Mouse (Mus musculus): ENCODE measurements around the gene Cotl1. TPM values are rescaled to one million over a fixed set of nuclear protein-coding genes. Genes with fewer than 3 reads are reported as not detected.

Cotl1 gene
- 100 to 1,000 TPM in 1 of 26 experiments, 10 to 100 TPM in 24, 1 to 10 TPM in 1; 9.6 to 147 (median 49.2) TPM for total RNA-seq (2018; cell fraction: chromatin; rRNA removed)
- total RNA-seq (2018; cell fraction: cytosol; rRNA removed), result 100 to 1,000 TPM; 588 to 806 (median 705) TPM
- 100 to 1,000 TPM in 24 of 26 experiments, 10 to 100 TPM in 2; 50.1 to 383 (median 147) TPM for total RNA-seq (2018; cell fraction: nucleus; rRNA removed)
- polyA plus RNA-seq (2018), result 407 to 941 TPM (median 598 TPM) in 3 replicates

DNA sequence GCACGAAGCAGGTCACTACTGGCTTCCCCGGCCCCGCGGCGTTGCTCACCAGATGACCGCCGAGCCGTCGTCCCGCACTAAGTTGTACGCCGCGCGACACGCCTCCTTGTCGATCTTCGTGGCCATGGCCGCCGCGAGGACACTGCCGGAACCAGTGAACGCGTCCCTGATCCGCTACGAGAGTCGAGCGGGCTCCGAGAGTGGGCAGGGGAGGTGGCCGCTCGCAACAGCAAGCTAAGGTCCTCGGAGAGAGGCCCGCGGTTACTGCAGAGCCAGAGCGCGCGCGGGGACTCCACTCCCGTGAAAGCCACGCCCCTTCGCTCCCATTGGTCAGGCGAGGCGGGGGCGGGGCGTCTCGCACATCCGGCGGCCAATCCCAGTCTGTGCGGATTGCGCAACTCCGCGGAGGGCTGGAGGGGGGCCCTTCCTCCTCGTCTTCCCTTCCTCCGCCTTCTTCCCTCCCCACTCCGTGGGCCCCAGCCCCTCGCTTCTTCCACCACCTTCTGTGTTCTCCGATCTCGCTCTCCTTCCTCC lies at the start of gene Cotl1:
Gene Cotl1, minus strand, starts transcription at position 270 of the 534 bp plus-strand sequence.
- WGBS (ENCODE audit: missing documents), result under 1% methylated on average over 57 of the region's 57 CpGs
- Histone ChIP-seq H3K79me2 (ENCODE audit: inconsistent target) (peaks cover 50% of the 10 kb centered on the region), H3K4me3 (ENCODE audit: inconsistent target) (peak within 1 kb of the TSS; percentile 99), H3K36me3 (ENCODE audit: inconsistent target) (peaks cover 7% of the 10 kb centered on the region), H3K27ac (peak within 1 kb of the TSS; percentile 94)

DNA sequence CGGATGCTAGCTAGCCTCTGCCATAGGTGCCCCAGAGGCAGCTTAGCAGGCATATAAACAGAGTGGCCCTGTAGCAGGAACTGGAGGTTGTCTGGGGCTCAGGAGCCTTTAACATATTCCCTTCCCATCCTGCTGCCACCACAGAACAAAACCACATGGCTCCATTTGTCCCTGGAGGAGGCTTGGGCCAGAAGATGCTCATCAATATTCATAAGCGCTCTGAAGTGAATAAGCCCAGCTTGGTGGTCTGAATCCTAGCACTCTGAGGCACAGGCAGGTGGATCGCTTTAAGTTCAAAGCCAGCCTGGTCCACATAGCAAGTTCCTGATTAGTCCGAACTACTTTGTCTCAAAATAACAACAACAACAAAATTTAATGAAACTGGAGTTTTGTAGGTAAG lies 47.7 kb upstream of the Cotl1 start:
- Histone ChIP-seq H3K4me3 (ENCODE audit: inconsistent target) (no peak overlapping the region), H3K36me3 (ENCODE audit: inconsistent target) (no peaks in the 10 kb centered on the region), H3K79me2 (ENCODE audit: inconsistent target) (no peaks in the 10 kb centered on the region), H3K27ac (no peak overlapping the region)
- 89% methylated on average over 4 of the region's 4 CpGs for WGBS (ENCODE audit: missing documents)

DNA sequence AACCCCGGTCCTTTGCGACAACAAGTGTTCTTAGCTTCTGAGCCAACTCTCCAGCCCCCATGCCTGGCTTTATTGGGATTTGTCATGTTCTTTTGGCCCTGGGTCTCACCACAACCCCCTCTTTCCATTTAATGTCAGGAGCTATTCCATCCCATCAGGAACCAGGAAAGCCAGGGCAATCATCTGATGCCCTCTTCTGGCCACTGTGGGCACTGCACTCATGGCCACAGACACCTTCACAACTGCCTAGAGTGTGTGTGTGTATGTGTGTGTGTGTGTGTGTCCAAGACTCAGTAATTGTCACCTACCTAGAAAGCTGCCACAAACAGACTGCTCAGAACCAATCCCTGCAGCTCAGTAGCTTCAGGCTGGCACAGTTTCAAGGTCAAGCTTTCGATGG lies 46.8 kb upstream of the Cotl1 start:
- WGBS (ENCODE audit: missing documents), result 91% methylated on average over 3 of the region's 3 CpGs
- no peaks in the 10 kb centered on the region for H3K36me3 ChIP-seq (ENCODE audit: inconsistent target)
- H3K4me3 ChIP-seq (ENCODE audit: inconsistent target), result no peak overlapping the region
- H3K79me2 ChIP-seq (ENCODE audit: inconsistent target), result no peaks in the 10 kb centered on the region
- H3K27ac ChIP-seq, result no peak overlapping the region

DNA sequence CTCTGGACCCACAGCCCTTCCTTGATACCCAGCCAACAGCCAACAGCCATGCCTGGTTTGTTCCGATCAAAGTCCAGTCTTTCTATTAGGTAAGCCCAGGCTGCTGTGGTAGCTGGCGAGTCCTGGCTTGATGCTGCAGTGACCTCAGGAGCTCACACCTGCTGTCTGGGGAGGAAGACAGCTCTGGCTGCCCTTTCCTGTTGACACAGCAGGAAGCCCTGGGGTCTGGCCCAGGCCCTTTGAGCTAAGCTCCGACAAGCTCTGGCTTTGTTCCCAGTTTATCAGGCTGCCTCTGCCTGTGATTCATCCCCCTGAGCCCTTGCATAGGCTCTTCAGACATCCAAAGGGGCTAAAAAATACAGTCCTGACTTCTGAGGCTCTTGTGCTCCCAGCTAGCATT lies 45.3 kb upstream of the Cotl1 start:
- Histone ChIP-seq H3K4me3 (ENCODE audit: inconsistent target) (no peak overlapping the region), H3K79me2 (ENCODE audit: inconsistent target) (no peaks in the 10 kb centered on the region), H3K36me3 (ENCODE audit: inconsistent target) (no peaks in the 10 kb centered on the region), H3K27ac (no peak overlapping the region)
- 55% methylated on average over 3 of the region's 3 CpGs for WGBS (ENCODE audit: missing documents)

DNA sequence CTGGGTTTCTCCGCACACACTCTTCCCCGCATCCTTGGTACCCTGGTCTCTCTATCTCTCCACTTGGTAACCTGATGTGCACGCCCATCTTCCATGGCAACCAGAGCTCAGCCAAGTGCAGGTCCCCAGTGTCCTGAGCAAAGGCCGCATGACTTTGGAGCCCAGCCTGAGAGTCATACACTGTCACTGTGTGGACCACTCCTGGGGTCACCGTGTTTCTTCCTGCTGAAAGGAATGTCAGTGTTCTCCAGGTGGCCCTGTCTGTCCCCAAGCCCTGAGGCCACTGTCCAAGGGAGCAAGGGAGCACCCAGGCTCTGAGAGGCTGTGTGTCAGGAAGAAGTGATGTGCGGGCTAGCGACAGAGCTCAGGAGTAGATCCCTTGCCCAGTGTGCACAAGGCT lies 42.9 kb upstream of the Cotl1 start:
- Histone ChIP-seq H3K79me2 (ENCODE audit: inconsistent target) (no peaks in the 10 kb centered on the region), H3K4me3 (ENCODE audit: inconsistent target) (no peak overlapping the region), H3K36me3 (ENCODE audit: inconsistent target) (no peaks in the 10 kb centered on the region), H3K27ac (no peak overlapping the region)
- WGBS (ENCODE audit: missing documents), result 99% methylated on average over 7 of the region's 7 CpGs

DNA sequence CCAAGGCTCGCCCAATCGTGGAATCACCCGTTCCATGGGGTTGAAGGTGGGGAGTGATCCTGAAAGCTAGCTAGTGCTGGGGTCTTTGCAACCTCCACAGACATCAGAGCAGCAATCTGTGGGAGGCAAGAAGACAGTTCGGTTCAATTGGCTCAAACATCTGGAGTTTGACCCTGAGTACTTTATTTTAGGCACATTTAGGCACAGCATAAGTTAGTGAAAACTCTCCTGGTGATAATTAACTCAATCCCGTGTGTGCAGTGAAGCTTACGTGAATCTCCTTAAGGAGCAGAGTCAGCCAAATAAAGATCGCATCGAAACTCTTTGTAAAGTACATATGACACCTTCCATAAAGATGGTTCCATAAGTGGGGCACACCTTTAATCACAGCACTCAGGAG lies 41.6 kb upstream of the Cotl1 start:
- 94% methylated on average over 8 of the region's 8 CpGs for WGBS (ENCODE audit: missing documents)
- Histone ChIP-seq H3K4me3 (ENCODE audit: inconsistent target) (no peak overlapping the region), H3K27ac (no peak overlapping the region), H3K79me2 (ENCODE audit: inconsistent target) (no peaks in the 10 kb centered on the region), H3K36me3 (ENCODE audit: inconsistent target) (no peaks in the 10 kb centered on the region)

DNA sequence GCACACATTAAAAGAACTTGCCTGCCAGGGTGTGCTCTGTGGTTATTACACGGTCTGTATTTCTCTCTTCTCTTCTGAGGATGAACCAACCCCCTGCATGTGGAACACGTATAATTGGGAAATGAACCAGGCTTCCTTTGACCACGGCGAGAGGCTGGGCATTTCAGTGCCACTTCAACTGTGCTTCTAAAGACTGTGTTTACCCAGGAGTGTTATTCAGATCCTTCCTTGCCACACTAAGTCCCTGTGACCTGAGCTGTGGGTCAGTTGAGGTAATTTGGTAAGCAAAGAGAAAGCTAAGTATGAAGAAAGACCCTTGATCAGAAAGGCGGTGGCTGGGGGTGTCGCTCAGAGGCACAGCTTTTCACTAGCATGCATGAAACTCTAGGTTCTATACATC lies 41.0 kb upstream of the Cotl1 start:
- Histone ChIP-seq H3K36me3 (ENCODE audit: inconsistent target) (no peaks in the 10 kb centered on the region), H3K4me3 (ENCODE audit: inconsistent target) (no peak overlapping the region), H3K27ac (no peak overlapping the region), H3K79me2 (ENCODE audit: inconsistent target) (no peaks in the 10 kb centered on the region)
- 70% methylated on average over 6 of the region's 6 CpGs for WGBS (ENCODE audit: missing documents)

DNA sequence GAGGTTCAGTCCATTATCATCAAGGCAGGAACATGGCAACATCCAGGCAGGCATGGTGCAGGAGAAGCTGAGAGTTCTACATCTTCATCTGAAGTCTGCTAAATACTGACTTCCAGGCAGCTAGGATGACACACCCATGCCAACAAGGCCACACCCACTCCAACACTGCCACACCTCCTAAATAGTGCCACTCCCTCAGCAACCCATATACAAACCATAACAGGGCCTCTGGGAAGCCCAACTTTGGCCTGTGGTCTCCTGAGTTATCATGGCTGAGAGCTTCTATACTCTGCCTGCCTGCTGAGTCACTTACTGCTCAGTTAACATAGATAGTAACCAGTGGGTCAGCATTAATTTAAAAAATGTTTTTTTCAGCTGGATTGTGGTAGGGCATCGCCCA lies 32.8 kb upstream of the Cotl1 start:
- H3K27ac ChIP-seq, result no peak overlapping the region
- peaks cover 27% of the 10 kb centered on the region for H3K36me3 ChIP-seq (ENCODE audit: inconsistent target)
- H3K4me3 ChIP-seq (ENCODE audit: inconsistent target), result no peak overlapping the region
- WGBS (ENCODE audit: missing documents), result 100% methylated on average over 1 of the region's 1 CpGs
- H3K79me2 ChIP-seq (ENCODE audit: inconsistent target), result no peaks in the 10 kb centered on the region

DNA sequence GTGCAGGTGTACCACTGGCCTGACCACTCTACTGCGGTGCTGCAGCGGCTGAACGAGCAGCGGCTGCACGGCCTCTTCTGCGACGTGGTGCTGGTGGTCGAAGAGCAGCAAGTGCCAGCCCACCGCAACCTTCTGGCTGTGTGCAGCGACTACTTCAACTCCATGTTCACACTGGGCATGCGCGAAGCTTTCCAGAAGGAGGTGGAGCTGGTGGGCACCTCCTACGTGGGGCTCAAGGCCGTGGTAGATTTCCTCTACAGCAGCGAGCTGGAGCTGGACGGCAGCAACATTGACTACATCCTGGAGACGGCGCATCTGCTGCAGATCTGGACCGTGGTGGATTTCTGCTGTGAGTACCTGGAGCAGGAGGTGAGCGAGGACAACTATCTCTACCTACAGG lies 29.3 kb upstream of the Cotl1 start:
- no peak overlapping the region for H3K27ac ChIP-seq
- WGBS (ENCODE audit: missing documents), result 94% methylated on average over 20 of the region's 20 CpGs
- peaks cover 27% of the 10 kb centered on the region for H3K36me3 ChIP-seq (ENCODE audit: inconsistent target)
- H3K4me3 ChIP-seq (ENCODE audit: inconsistent target), result no peak overlapping the region
- H3K79me2 ChIP-seq (ENCODE audit: inconsistent target), result no peaks in the 10 kb centered on the region

DNA sequence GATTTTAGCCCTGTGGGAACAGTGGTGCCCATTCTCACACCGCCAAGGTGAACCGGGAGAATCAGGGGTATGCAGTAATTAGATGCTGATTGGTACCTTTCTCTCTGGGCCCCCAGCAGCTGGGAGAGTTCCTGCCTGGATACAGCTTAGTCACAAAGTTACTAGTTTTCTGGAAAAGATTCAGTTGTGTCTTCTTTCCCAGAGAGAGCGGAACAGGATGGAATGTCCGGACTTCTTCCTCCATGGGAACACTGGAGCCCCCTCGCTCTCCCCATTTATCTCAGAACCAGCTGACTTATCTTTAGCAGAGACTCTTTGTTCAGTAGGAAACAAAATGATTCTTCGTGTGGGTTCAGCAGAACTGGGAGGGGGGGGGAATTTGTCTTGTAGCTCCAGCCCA lies 22.4 kb upstream of the Cotl1 start:
- Histone ChIP-seq H3K4me3 (ENCODE audit: inconsistent target) (peak overlapping the region; percentile 64), H3K79me2 (ENCODE audit: inconsistent target) (no peaks in the 10 kb centered on the region), H3K27ac (no peak overlapping the region), H3K36me3 (ENCODE audit: inconsistent target) (no peaks in the 10 kb centered on the region)
- WGBS (ENCODE audit: missing documents), result 45% methylated on average over 6 of the region's 6 CpGs

DNA sequence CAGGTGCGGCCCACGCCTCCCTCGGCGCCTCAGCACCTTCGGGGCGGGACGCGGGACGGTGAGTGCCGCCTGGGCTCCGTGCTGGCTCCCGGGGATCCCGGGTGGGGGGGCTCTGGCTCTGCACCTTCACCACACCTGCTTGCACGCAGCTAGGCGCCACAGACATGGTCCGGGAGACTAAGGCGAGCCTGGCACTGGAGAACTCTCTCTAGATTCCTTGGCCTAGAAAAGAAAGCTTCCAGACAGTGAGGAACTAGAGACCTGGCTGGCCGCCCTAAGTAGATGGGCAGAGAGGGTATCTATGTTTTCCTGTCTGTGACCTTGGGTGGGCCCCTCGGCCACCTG lies 22.0 kb upstream of the Cotl1 start:
- 2% methylated on average over 19 of the region's 19 CpGs for WGBS (ENCODE audit: missing documents)
- H3K4me3 ChIP-seq (ENCODE audit: inconsistent target), result peak overlapping the region; percentile 64
- no peak overlapping the region for H3K27ac ChIP-seq
- H3K36me3 ChIP-seq (ENCODE audit: inconsistent target), result no peaks in the 10 kb centered on the region
- no peaks in the 10 kb centered on the region for H3K79me2 ChIP-seq (ENCODE audit: inconsistent target)

DNA sequence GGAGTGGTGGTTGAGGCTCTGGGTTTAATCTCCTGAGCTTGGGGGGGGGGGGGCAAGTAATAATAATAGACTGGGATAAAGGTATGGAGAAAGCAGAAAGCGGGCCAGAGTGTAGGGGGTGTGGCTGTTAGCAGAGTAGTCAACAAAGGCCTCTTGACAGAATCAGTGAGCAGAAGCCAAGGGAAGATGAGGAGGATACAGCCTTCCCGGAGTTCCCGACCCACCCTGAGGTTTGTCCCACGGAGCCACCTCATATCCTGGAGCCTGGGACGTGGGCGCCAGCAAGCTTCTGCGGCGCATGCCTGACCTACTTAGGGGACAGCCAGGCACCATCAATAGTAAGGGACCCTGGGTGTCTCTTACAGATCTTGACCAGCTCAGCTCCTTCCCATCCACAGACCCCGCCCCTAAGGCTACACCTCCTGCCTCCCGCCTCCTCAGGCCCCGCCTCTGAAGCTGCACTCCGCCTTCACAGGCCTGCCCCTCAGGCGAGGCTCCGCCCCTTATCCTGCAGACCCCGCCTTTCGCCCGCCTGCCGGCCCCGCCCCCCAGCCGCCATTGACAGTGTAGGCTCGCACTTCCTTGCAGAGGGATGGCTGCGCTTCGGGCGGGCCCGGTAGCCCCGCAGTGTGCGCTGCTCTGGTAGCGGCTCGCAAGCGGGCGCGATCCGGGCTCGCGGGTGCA lies 21.5 kb upstream of the Cotl1 start, which contains the start of gene Klhl36:
Gene Klhl36, plus strand, starts transcription at position 561 of the 684 bp plus-strand sequence.
- no peaks in the 10 kb centered on the region for H3K36me3 ChIP-seq (ENCODE audit: inconsistent target)
- H3K4me3 ChIP-seq (ENCODE audit: inconsistent target), result peak within 1 kb of the TSS; percentile 64
- no peak within 1 kb of the TSS for H3K27ac ChIP-seq
- 2% methylated on average over 35 of the region's 35 CpGs for WGBS (ENCODE audit: missing documents)
- H3K79me2 ChIP-seq (ENCODE audit: inconsistent target), result no peaks in the 10 kb centered on the region

DNA sequence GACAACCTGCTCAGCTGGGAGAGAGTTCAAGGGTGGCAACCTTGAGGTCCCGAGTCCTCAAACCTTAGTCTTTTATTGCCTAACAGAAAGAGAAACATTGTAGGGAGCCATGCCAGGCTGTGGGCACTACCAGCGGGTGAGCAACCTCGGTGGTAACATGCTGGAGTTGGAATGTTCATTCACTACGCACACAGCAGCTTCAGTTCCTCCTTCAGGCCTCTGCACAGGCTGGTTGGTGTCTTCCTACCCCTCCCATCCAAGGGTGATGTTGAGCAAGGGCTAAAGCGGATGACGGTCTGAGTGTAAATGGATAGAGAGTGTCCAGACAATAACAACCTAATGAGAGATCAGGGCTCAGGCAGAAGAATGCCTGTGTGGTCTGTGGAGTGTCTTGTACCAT lies 17.4 kb upstream of the Cotl1 start:
- 2% methylated on average over 6 of the region's 6 CpGs for WGBS (ENCODE audit: missing documents)
- H3K36me3 ChIP-seq (ENCODE audit: inconsistent target), result no peaks in the 10 kb centered on the region
- no peaks in the 10 kb centered on the region for H3K79me2 ChIP-seq (ENCODE audit: inconsistent target)
- no peak overlapping the region for H3K4me3 ChIP-seq (ENCODE audit: inconsistent target)
- H3K27ac ChIP-seq, result no peak overlapping the region

DNA sequence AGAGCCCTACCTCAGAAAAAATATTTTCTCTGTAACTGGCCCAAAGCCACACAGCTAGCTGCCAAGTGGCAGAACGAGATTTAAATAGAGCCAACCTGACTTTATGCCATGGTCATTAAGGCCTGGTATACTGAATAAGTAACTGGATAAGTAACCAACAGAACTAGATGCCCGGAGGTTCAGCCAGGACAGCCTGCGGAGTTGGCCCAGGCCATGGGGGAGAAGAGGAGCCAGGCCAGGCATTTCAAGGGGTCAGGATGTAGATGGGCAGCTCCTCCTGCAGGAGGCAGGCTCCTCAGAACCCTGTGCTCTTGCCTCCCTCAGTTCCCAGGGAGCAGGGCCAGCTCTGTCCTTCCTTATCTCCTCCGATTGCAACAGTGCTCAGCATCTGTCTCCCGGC lies 15.3 kb upstream of the Cotl1 start:
- Histone ChIP-seq H3K36me3 (ENCODE audit: inconsistent target) (no peaks in the 10 kb centered on the region), H3K27ac (no peak overlapping the region), H3K4me3 (ENCODE audit: inconsistent target) (no peak overlapping the region), H3K79me2 (ENCODE audit: inconsistent target) (no peaks in the 10 kb centered on the region)
- 90% methylated on average over 5 of the region's 5 CpGs for WGBS (ENCODE audit: missing documents)

DNA sequence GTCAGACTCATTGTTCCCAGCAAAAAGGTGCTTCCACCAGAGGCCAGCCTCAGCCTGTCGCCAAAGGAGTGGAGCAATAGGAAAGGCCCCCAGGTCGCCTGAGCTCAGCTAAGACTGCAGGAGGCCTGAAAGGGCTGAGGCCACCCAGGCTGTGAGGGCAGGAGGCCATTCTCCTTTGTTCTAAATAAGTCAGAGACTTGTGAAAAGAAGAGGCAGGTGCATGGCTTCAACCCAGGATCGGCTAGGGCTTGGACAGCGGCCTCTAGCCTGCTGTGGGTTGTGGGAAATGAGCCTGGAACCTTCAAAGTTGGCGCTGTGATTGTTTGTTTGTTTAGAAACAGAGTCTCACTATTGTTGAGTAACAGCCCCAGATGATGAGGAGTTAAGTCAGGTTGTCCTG lies 13.7 kb upstream of the Cotl1 start:
- WGBS (ENCODE audit: missing documents), result 85% methylated on average over 5 of the region's 5 CpGs
- Histone ChIP-seq H3K36me3 (ENCODE audit: inconsistent target) (no peaks in the 10 kb centered on the region), H3K79me2 (ENCODE audit: inconsistent target) (no peaks in the 10 kb centered on the region), H3K27ac (no peak overlapping the region), H3K4me3 (ENCODE audit: inconsistent target) (no peak overlapping the region)

All from macrophage (primary cell).